Mouse (Mus musculus) mouse embryonic stem cell (cell line): ENCODE data around the gene Otud1.

Source experiments
- in situ Hi-C, 2 experiments: fragments of 300-500 bp; cut with MboI; formaldehyde crosslinking; loops; 1 replicate in 1 of 2; 3 replicates in 1 of 2; pipeline ENCODE4 v1.14.3; 2019 to 2020; ENCODE audit warnings: low sequenced_read_pairs in 2 of 2, low pct_unique_long_range_greater_than_20kb in 1 of 2, mixed read lengths in 1 of 2; ENCODE audit not compliant: unreplicated experiment in 1 of 2

Gene Otud1

GRCm38 (mm10) chr2:19664555-19665475, 7.3 kb downstream of the Otud1 start:
- in situ Hi-C loops: no loop called here

- in situ Hi-C loops: no loop called here
Observed at GRCm38 (mm10) chr2:19665841-19666240, 8.3 kb downstream of the Otud1 start.

GRCm38 (mm10) chr2:19670851-19671688, 13.5 kb downstream of the Otud1 start:
- in situ Hi-C loops: no loop called here

- in situ Hi-C loops: no loop called here
Observed at GRCm38 (mm10) chr2:19682997-19683396, 25.4 kb downstream of the Otud1 start.

GRCm38 (mm10) chr2:19685489-19686147, 28.1 kb downstream of the Otud1 start:
- in situ Hi-C loops: no loop called here

- in situ Hi-C loops: no loop called here
Observed at GRCm38 (mm10) chr2:19690094-19690493, 32.5 kb downstream of the Otud1 start.

- in situ Hi-C loops: no loop called here
Observed at GRCm38 (mm10) chr2:19699573-19700295, 42.2 kb downstream of the Otud1 start.

GRCm38 (mm10) chr2:19701386-19701785, 43.8 kb downstream of the Otud1 start:
- in situ Hi-C loops: no loop called here

- in situ Hi-C loops: no loop called here
Observed at GRCm38 (mm10) chr2:19703020-19703613, 45.6 kb downstream of the Otud1 start.

GRCm38 (mm10) chr2:19703670-19704069, 46.1 kb downstream of the Otud1 start:
- in situ Hi-C loops: no loop called here

- in situ Hi-C loops: no loop called here
Observed at GRCm38 (mm10) chr2:19704272-19704671, 46.7 kb downstream of the Otud1 start.

GRCm38 (mm10) chr2:19706886-19707285, 49.3 kb downstream of the Otud1 start:
- in situ Hi-C loops: no loop called here
